In genomic region chr11:119151073-119151607, GRCm38 (mm10) we compare ENCODE assay signal across 12 mouse cellular contexts.
A peak's percentile ranks its signal among the peaks of the same experiment; 100 is the strongest.
DNase-seq lines count a peak whose midpoint lies in the region; ATAC-seq and TF ChIP-seq lines count a peak whose summit lies in the region.
"Had no signal": no experiment of that assay in that cellular context is flagged by ENCODE, and none has a peak within 500 bp of the region (broad histone marks: within the 10 kb centered on the region; RNA-seq: fewer than 3 reads in every experiment).

No protein-coding gene starts in this region.

- H3K27me3 ChIP-seq in midbrain, embryonic 12.5 days: peaks cover 9% of the 10 kb centered on the region
- H3K27me3 ChIP-seq in midbrain, embryonic 15.5 days (replicated peaks): no peaks in the 10 kb centered on the region
- H3K27me3 ChIP-seq in myocyte (ENCODE audit: control insufficient read depth, insufficient read depth, insufficient read length): no peaks in the 10 kb centered on the region

- ATAC-seq in midbrain, embryonic 12.5 days (ENCODE audit: low FRiP score, low read depth): no peak
- no peak for ATAC-seq in midbrain, embryonic 15.5 days (replicated peaks)
- peak; percentile 71 for ATAC-seq in CD4-positive, CD25-positive, alpha-beta regulatory T cell, adult 4 months
- ATAC-seq in activated CD4-positive, CD25-positive, alpha-beta regulatory T cell, adult 4 months: peak; percentile 40
- ATAC-seq: intestine, postnatal 0 days had no signal

- 93% methylated on average over 10 of the region's 10 CpGs for WGBS in midbrain, embryonic 12.5 days
- WGBS in midbrain, embryonic 15.5 days: 92% methylated on average over 10 of the region's 10 CpGs

- H3K4me2 ChIP-seq in midbrain, embryonic 12.5 days (replicated peaks): no peak overlapping the region
- no peak overlapping the region for H3K4me2 ChIP-seq in midbrain, embryonic 15.5 days
- H3K4me2 ChIP-seq in myocyte (ENCODE audit: low read depth): no peak overlapping the region

- no peak for DNase-seq in gastrocnemius, adult 8-10 months (ENCODE audit: low spot score in 2 of 2)
- no peak for DNase-seq in gastrocnemius, adult 18-20 months (ENCODE audit: low spot score)
- DNase-seq: cerebellum, postnatal 36 days; kidney, postnatal 10 days; layer of hippocampus, adult 9-11 months; right cerebral cortex, postnatal 25 days had no signal

- no peak overlapping the region for H3K9ac ChIP-seq in midbrain, embryonic 12.5 days (replicated peaks)
- no peak overlapping the region for H3K9ac ChIP-seq in midbrain, embryonic 15.5 days

- H3K36me3 ChIP-seq in midbrain, embryonic 12.5 days: peaks cover 81% of the 10 kb centered on the region
- 0 out of 2 replicates have a peak, but pooled peaks cover 14% of the 10 kb centered on the region for H3K36me3 ChIP-seq in midbrain, embryonic 15.5 days (replicated peaks)
- no peaks in the 10 kb centered on the region for H3K36me3 ChIP-seq in myocyte (ENCODE audit: control insufficient read depth, insufficient read depth)

- H3K4me3 ChIP-seq in midbrain, embryonic 12.5 days: no peak overlapping the region
- H3K4me3 ChIP-seq in midbrain, embryonic 15.5 days: no peak overlapping the region
- no peak overlapping the region for H3K4me3 ChIP-seq in myocyte

- no peaks in the 10 kb centered on the region for H3K9me3 ChIP-seq in midbrain, embryonic 12.5 days
- no peaks in the 10 kb centered on the region for H3K9me3 ChIP-seq in midbrain, embryonic 15.5 days

- H3ac ChIP-seq in myocyte (ENCODE audit: control insufficient read depth, insufficient read length): no peak overlapping the region

- peak overlapping the region; percentile 20; the same call in 1 of the 2 replicates for H3K27ac ChIP-seq in midbrain, embryonic 12.5 days (replicated peaks)
- no peak overlapping the region for H3K27ac ChIP-seq in midbrain, embryonic 15.5 days

- H3K79me2 ChIP-seq in myocyte (ENCODE audit: control insufficient read depth, insufficient read depth): no peaks in the 10 kb centered on the region

- H3K4me1 ChIP-seq in midbrain, embryonic 12.5 days: peaks cover 18% of the 10 kb centered on the region
- H3K4me1 ChIP-seq in midbrain, embryonic 15.5 days: peaks cover 7% of the 10 kb centered on the region

- TF ChIP-seq POLR2A in myocyte (IDR thresholded peaks at IDR 0.05; ENCODE audit: insufficient read length, low read depth): no peak

TF ChIP-seq in myocyte, 11 proteins besides CTCF, POLR2A, EP300 and RAD21:
- TF ChIP-seq SRF (IDR thresholded peaks at IDR 0.05; ENCODE audit: control insufficient read depth, insufficient read length, low read depth) (peak; percentile 4), MYOD1 (IDR thresholded peaks at IDR 0.05; ENCODE audit: control insufficient read depth in 1 of 3, insufficient read length in 2 of 3, low read depth in 2 of 3) (no peak)

Comparison
In these comparisons a context has a peak if more than half of its experiments do, and no peak if none do; other contexts are left out.
1. ATAC-seq: peak in CD4-positive, CD25-positive, alpha-beta regulatory T cell, adult 4 months (single experiment) and activated CD4-positive, CD25-positive, alpha-beta regulatory T cell, adult 4 months (single experiment); none in midbrain, embryonic 12.5 days (single experiment) and midbrain, embryonic 15.5 days (single experiment).